Mouse (Mus musculus) CD4-positive, CD25-positive, alpha-beta regulatory T cell, adult 2 months (primary cell): ENCODE measurements around the gene Lmx1a.

ENCODE experiments used
- DNase-seq: peaks from one replicate; pipeline ENCODE4 v3.0.0-alpha.2; 2012; ENCODE audit warnings: low read depth, low spot score

Gene Lmx1a

GRCm38 (mm10) chr1:167781787-167782484 is 92.9 kb downstream of the Lmx1a start:
- DNase-seq = peak; percentile 10

GRCm38 (mm10) chr1:167784067-167784466 is 95.0 kb downstream of the Lmx1a start:
- no peak for DNase-seq

DNA sequence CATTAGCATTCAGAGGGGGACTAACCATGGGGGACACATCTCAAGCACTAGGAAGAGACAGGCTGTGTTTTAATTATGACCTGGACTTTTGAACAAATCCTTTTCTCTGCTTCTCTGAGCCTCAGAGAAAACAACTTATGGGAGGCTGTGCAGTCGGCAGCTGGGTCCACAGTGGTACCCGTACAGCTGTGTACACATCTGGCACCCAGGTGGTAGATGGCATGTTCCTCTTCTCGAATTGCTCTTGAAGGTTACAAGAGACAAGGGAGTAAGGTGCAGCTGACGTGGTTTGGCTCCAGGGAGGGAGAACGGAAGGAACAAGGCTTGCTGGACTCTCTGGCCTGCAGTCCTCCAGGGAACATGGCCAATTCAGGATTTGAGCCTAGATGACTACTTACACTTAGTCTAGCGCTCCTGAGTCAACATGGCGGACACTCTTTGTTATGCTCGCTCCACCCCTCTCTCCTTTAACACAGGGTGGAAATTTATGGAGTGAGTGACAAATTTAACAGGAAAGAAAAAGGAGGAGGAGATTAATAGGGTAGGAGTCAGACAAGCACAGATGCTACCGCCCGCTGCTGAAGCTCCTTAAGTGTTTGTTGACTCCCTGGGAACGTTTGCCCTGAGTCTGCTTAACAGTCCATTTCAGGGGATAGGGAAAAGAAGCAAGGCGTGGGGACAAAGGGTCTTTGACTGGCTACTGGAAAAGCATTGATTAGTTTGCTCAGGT is 99.8 kb downstream of the Lmx1a start:
- DNase-seq = no peak

- no peak for DNase-seq
Measured at GRCm38 (mm10) chr1:167789448-167789847, 100.4 kb downstream of the Lmx1a start.

DNA sequence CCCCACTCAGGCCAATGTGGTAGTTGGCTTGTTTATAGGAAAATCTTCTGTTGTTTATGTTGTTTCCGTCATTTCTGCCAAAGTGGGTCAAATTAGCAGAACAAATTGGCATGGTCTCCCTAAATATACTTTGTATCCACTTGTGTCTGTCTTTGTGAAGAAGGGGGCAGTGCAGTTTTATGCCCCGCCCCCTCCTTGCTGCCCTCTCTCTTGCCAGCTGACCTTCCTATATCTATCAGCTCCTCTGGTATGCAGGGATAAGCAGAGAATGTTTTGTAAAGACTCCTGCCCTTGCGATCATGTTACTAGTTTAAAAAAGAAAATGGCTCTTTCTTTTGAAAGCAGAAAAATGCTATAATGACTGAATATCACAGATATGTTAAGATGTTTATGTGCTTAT is 101.7 kb downstream of the Lmx1a start:
- no peak for DNase-seq

- no peak for DNase-seq
Measured at GRCm38 (mm10) chr1:167791221-167791620, 102.2 kb downstream of the Lmx1a start.

GRCm38 (mm10) chr1:167801923-167802322 is 112.9 kb downstream of the Lmx1a start:
- no peak for DNase-seq

- no peak for DNase-seq
Measured at GRCm38 (mm10) chr1:167802510-167803271, 113.7 kb downstream of the Lmx1a start.

DNA sequence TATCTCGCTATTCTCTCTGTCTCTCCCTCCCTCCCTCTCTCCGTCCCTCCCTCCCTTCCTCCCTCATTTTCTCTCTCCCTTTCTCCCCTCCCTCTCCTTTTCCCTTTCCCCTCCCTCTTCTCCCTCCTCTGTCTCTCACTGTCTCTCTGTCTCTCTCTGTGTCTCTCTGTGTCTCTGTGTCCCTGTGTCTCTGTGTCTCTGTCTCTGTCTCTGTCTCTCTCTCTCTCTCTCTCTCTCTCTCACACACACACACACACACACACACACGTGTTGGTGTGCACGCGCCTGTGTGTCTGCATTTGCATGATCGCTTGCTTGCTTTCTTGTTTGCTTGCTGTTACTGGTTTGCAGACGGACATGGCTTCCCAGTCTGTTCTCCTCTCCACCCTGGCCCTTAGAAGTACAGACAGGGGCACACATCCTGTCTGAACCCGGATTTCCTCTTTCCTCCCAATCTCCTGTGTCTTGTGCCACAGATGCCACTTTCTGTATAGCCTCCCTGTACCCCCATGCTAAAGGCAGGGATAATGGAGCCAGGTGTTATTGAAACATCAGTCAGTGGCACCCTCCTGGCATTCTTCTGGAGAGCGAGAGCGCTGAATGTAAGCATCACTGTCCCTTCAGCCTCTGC is 114.4 kb downstream of the Lmx1a start:
- DNase-seq = no peak

DNA sequence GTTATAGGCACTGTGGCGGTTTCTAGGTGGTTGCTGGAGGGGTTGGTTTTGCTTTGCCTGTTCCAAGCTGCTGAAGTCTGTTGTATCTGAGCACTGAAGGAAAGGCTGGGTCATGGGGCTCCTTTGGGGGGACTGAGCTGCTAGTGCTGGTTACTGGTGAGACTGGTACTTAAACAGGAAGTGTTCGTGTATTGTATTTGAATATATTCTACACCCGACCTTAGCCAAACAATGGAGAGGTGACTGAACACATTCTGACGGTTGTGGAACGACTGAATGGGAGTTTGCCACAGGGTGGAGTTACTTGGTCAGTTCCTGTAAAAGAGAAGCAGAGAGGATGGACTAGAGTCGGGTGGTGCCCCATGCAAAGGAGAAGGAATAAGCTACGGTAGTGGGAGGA is 115.8 kb downstream of the Lmx1a start:
- no peak for DNase-seq

DNA sequence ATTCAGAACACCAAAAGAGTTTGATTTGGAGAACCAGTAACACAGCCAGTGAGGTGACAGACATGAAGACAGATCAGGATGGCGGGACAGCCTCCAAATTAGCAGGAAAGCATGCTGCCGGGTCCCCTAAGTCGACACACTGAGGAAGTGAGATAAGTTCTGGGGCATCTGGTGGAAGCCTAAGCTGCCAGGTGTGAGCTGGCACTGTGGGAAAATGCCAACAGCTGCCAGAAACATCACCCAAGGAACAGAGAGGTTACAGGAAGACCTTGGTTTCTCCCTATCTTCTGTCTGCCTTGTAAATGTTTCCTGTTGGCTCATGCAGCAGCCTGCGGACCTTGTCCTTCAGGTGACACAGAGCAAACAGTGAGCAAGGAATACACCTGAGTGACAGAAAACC is 122.1 kb downstream of the Lmx1a start:
- DNase-seq = no peak

DNA sequence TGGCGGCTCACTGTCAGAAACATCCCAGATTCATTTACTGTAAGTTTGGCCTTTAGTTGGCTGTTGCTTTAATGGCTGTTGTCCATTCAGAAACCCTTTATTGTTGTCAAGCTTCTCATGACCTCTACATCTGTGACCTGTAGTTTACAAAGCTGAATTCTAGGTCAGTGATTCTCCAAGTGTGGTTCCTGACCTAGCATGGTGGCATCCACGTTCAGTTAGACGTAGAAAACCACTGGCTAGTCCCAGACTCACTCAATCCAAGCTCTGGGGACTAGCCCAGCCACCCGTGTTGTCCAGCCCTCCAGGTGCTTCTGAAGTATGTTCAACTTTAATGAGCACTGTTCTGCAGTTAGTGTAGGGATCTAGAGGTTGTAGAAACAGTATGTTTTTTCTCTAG is 126.1 kb downstream of the Lmx1a start:
- DNase-seq = no peak

DNA sequence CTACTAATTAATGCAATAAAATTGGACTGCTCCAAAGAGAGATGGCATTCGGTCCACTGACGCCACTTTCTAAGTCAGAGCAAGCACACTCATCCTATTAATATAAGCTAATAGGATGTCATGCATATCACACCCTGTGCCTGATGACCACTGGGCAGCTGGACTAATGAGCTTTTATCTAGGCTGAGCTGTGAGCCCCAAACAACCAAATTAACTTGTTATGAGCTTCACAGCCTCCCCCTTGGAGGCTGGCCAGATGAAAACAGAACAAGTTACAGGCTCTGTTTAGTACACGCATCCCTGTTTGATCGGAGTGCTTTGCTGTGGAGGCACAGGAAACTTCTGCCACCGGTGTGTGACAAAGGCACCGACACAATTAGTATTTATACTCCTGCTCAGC is 128.0 kb downstream of the Lmx1a start:
- DNase-seq = no peak

- no peak for DNase-seq
Measured at GRCm38 (mm10) chr1:167817616-167818015, 128.6 kb downstream of the Lmx1a start.

DNA sequence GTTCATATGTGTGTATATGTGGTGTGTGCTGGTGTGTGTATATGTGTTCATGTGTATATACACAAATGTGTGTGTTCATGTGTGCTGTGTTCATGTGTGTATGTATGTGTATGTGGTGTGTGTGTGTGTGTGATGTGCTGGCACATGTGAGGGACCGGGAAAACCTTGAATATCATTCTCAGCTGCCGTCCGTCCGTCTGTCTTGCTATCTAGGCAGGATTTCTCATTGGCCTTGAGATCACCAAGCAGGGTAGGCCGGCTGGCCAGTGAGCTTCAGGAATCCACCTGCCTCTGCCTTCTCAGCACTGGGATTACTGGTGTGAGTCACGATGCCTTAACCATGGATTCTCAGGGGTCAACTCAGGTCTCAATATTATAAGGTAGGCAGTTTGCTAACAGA is 131.0 kb downstream of the Lmx1a start:
- no peak for DNase-seq

DNA sequence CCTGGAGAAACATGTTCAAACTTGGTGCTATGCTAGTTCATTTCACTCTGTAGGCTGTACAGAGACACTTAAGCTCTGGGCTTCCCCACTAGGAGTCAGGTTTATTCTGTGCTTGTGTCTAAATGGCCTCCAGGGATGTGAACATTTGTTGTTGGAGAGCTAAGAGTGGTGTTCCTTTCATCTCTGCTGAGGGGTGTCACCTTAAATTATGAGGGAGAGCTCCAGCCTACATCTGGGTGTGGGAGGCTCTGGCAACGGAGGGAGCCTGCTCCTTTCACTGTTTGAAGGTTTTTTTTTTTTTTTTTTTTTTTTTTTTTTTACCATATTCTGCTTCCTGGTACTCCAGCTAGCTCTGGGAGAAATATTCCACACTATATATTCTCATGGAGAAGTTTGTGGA is 132.1 kb downstream of the Lmx1a start:
- no peak for DNase-seq

DNA sequence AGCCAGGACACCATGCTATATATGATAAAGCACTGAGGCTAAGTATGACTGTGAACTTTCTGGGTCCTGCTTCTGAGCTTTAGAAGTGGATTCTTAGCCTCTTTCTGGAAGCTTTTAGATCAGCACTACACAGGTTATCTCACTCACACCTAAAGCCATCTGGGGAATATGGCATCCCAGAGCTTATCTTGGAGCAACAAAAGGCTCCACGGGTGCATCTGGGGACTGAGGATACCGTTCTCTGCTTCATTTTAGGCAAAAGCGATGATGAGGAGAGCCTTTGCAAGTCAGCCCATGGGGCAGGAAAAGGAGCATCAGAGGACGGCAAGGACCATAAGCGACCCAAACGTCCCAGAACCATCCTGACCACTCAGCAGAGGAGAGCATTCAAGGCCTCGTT is 141.3 kb downstream of the Lmx1a start:
- no peak for DNase-seq

DNA sequence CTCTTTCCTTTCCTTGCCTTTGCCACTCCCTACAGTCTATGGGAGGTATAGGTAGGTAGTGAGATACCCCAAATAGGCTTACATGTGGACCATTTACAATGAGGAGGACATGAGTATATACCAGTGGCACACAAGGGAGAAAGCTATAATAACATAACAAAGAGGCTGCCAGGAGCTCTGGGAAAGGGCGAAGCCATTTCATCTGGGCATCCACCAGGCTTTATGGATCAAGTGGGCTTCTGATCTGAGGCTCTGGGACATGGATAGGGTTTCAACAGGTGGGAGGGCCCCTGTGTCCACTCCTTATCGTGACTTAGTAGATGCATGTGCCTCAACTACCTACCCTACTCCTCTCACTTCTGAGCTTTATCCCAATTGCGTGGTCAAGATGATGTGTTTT is 142.6 kb downstream of the Lmx1a start:
- no peak for DNase-seq

GRCm38 (mm10) chr1:167854801-167855200 is 165.8 kb downstream of the Lmx1a start:
- DNase-seq = no peak

DNA sequence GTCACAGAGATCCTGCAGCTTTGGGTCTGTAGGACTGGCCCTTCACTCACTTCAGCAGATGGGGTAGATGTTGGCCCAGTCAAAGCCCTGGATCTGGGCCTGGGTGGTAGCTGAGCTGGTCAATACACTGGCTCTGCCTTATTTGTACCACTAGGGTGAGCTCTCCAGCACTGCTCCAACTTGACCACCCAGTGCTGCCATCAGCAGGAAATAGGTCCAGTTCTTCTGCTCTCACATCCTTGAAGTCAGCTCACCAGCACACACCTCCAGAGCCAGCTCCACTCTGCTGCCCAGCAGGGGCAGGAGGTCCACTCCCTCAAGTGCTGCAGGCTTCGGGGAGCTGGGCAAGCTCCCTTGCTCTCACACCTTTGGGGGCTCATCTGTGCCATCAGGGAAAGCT is 183.0 kb downstream of the Lmx1a start:
- DNase-seq = no peak

- no peak for DNase-seq
Measured at GRCm38 (mm10) chr1:167874099-167874498, 185.1 kb downstream of the Lmx1a start.

GRCm38 (mm10) chr1:167877931-167878330 is 188.9 kb downstream of the Lmx1a start:
- DNase-seq = no peak
